Mouse (Mus musculus) monocyte, adult 59 days (primary cell): ENCODE measurements around the gene 4931400O07Rik. TPM values are rescaled to one million over a fixed set of nuclear protein-coding genes. Genes with fewer than 3 reads are reported as not detected.

Source experiments
- total RNA-seq, 2 experiments: library from RNA; stranded (reverse); gene quantifications; one replicate each; pipeline ENCODE4 v1.2.4; 2023

4931400O07Rik gene
- total RNA-seq = not detected

DNA sequence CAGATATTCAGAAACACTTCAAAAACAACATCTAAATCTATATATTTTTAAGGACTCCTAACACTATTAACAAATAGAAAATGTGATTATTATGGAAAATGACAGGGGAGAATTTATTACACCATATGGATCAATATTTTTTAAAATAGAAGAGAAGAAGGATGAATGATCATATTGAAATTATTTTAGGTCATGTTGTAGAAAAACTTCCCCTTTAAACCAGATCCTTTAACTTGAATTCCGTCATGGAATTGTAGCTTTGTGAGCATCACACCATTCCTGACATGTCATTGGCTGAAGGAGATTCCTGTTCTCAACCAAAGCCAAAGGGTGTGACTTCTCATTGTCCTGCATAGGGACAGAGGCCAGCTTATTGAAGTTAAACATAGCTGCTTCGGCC is at the start of gene 4931400O07Rik:
Gene 4931400O07Rik (plus strand): TSS at position 301 of the 400 bp plus-strand sequence.

Other genes starting within 250 kb of the 4931400O07Rik start
- gene 4933402E13Rik, start 184.5 kb upstream of the 4931400O07Rik start, total RNA-seq = not detected